Mouse (Mus musculus): ENCODE measurements around the gene Gprc5b.

GRCm38 (mm10) chr7:118979708-118980107 is 15.3 kb downstream of the Gprc5b start:
- TF ChIP-seq CTCF (conservative IDR thresholded peaks at IDR 0.05; ENCODE audit: low read length) (no peak), POU5F1 (IDR thresholded peaks at IDR 0.05; ENCODE audit: borderline replicate concordance, low read length) (no peak)

All from E14TG2a.4 (cell line).